Mouse (Mus musculus): ENCODE data around the gene Inpp5e. TPM values are rescaled to one million over a fixed set of nuclear protein-coding genes. Genes with fewer than 3 reads are reported as not detected.
"Not testable (repeated sequence)": the region's sequence is repeated elsewhere in the genome, so short reads cannot be mapped to it uniquely, and the experiment has no call there.

Inpp5e gene
- polyA plus RNA-seq, 1 experiment from 2014 or later: 5.8 TPM

DNA sequence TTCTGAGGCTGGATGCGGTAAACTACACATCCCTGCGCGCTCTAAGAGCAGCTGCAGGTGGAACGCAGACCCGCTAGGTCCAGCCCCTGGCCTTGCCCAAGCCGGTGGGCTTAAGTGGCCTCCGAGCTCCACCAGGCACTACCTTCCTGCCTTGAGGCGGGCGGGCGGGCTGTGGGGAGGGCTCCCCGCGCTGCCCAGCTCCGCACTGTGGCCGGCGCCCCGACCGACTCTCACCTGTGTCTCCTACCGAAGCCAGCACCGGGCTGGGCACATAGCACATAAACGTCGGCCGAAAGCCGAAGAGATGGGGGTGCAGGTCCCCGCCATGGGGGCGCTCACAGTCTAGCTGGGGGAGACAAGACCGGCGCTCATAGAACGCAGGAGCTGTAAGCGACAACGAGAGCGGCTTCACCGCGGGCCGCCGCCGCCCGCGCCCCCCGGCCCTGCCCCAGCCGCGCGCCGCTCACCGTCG is 20.3 kb downstream of the Inpp5e start:
- peak overlapping the region; percentile 93 for H3K4me2 ChIP-seq (ENCODE audit: low read depth, low read length)
- peaks cover 60% of the 10 kb centered on the region for H3K36me3 ChIP-seq (ENCODE audit: control insufficient read depth, insufficient read depth)
- no peaks in the 10 kb centered on the region for H3K27me3 ChIP-seq (ENCODE audit: control insufficient read depth, insufficient read depth, low read depth, low read length)
- peak; percentile 54 for ATAC-seq (ENCODE audit: low read depth)
- peak overlapping the region; percentile 94 for H3K4me3 ChIP-seq (ENCODE audit: low read depth, low read length)
- no peaks in the 10 kb centered on the region for H3K9me3 ChIP-seq (replicated peaks; ENCODE audit: control insufficient read depth, low read length)
- under 1% methylated on average over 45 of the region's 45 CpGs for WGBS (ENCODE audit: insufficient replicate concordance)
- H3K4me1 ChIP-seq (ENCODE audit: control insufficient read depth, low read depth, low read length): peaks cover 20% of the 10 kb centered on the region
- H3K9ac ChIP-seq (ENCODE audit: low read depth, low read length): peak overlapping the region; percentile 94
- H3K27ac ChIP-seq (ENCODE audit: low read length): peak overlapping the region; percentile 78

DNA sequence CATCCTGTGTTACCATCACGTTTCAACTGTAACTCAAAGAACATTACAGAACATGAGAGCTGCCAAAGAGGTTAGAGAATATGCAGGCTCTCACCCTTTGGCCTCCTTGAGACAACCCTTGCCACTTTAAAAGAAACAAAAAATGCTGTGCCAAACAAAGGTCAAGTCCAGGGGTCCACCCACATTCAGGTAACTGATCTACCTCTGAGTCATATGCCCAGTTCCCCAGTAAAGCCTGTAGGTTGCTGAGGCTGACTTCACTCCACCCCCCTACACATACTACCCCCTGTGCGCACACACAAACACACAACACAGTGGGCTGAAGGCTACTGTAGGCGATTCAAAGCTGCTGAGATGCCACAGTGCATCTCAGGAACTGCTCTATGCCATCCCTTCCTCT is 21.3 kb downstream of the Inpp5e start:
- no peak overlapping the region for H3K9ac ChIP-seq (ENCODE audit: low read depth, low read length)
- peaks cover 20% of the 10 kb centered on the region for H3K4me1 ChIP-seq (ENCODE audit: control insufficient read depth, low read depth, low read length)
- no peak overlapping the region; the same call in 1 of the 2 replicates for H3K4me2 ChIP-seq (ENCODE audit: low read depth, low read length)
- H3K9me3 ChIP-seq (replicated peaks; ENCODE audit: control insufficient read depth, low read length): no peaks in the 10 kb centered on the region
- peaks cover 55% of the 10 kb centered on the region for H3K36me3 ChIP-seq (ENCODE audit: control insufficient read depth, insufficient read depth)
- H3K27me3 ChIP-seq (ENCODE audit: control insufficient read depth, insufficient read depth, low read depth, low read length): no peaks in the 10 kb centered on the region
- no peak overlapping the region for H3K4me3 ChIP-seq (ENCODE audit: low read depth, low read length)
- no peak overlapping the region for H3K27ac ChIP-seq (ENCODE audit: low read length)
- ATAC-seq (ENCODE audit: low read depth): no peak
- WGBS (ENCODE audit: insufficient replicate concordance): 64% methylated on average over 3 of the region's 3 CpGs

DNA sequence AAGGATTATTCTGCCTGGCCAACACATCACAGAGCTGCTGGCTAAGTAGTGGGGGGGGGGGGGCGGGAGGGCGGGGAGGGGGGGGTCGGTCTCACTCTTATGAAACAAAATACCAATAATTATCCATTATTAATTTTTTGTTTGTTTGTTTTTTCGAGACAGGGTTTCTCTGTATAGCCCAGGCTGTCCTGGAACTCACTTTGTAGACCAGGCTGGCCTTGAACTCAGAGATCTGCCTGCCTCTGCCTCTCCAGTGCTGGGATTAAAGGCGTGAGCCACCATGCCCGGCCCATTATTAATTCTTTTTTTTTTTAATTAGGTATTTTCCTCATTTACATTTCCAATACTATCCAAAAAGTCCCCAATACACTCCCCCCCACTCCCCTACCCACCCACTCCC is 28.1 kb downstream of the Inpp5e start:
- H3K9ac ChIP-seq (ENCODE audit: low read depth, low read length): peak overlapping the region; percentile 81; the same call in 1 of the 2 replicates
- H3K4me1 ChIP-seq (ENCODE audit: control insufficient read depth, low read depth, low read length); H3K27me3 ChIP-seq (ENCODE audit: control insufficient read depth, insufficient read depth, low read depth, low read length); ATAC-seq (ENCODE audit: low read depth); H3K9me3 ChIP-seq (replicated peaks; ENCODE audit: control insufficient read depth, low read length); H3K27ac ChIP-seq (ENCODE audit: low read length): not testable (repeated sequence)
- H3K4me3 ChIP-seq (ENCODE audit: low read depth, low read length): peak overlapping the region; percentile 88
- WGBS (ENCODE audit: insufficient replicate concordance): 27% methylated on average over 5 of the region's 6 CpGs
- peak overlapping the region; percentile 95 for H3K4me2 ChIP-seq (ENCODE audit: low read depth, low read length)
- peaks cover 37% of the 10 kb centered on the region for H3K36me3 ChIP-seq (ENCODE audit: control insufficient read depth, insufficient read depth)

DNA sequence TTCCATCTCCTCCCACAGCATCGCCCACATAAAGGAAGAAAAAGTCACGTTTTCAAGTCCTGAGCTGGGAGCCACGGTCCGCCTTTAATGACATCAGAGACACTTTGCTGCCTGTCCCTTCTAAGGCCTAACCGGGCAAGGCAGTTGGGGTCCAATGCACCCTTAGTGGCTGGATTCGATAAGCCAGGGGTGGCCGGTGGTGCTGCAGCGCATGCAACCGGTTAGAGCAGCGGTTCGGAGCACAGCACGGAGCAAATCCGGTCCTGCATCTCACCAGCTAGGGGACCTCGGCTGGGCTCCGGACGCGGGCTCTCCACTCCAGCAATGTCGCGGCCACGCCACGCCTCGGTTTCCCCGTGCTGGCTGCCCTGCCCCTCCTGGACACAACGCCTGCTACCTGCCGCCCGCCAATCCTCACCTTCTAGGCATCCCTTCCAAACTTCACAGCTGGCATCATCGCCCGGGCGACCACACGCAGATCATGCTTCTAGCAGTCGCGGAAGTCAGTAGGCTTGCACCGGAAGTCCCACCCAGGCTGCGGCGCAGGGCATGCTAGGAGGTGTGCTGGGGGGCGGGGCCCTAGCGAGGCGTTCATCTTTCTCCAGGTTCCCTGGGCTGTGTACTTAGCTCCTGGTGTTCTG is 28.8 kb downstream of the Inpp5e start, which contains the start of gene Snapc4:
Gene Snapc4 (minus strand): TSS at position 523 of the 641 bp plus-strand sequence.
- Histone ChIP-seq H3K36me3 (ENCODE audit: control insufficient read depth, insufficient read depth) (peaks cover 36% of the 10 kb centered on the region), H3K27ac (ENCODE audit: low read length) (peak within 1 kb of the TSS; percentile 60)
- WGBS (ENCODE audit: insufficient replicate concordance): under 1% methylated on average over 38 of the region's 38 CpGs

DNA sequence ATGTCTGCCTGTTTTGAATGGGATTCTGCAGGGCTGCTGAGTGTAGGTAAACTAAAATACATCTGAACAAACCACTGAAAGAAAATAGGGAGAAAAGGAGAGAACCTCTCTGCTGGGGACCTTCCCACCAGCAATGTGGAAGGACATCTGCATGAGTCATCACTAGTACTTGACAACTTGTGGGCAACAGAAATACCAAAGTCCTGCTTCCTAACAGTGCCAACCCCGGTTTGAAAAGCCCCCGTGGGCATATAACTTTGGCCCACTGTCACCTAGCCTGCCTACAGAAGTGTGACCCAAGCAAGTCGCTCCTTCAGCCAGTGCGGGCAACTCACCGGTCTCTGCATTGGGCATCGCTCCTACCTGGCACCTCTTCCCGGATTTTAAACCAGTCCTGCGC is 36.6 kb downstream of the Inpp5e start:
- Histone ChIP-seq H3K9ac (ENCODE audit: low read depth, low read length) (no peak overlapping the region), H3K4me3 (ENCODE audit: low read depth, low read length) (no peak overlapping the region), H3K9me3 (replicated peaks; ENCODE audit: control insufficient read depth, low read length) (no peaks in the 10 kb centered on the region), H3K4me2 (ENCODE audit: low read depth, low read length) (no peak overlapping the region), H3K27ac (ENCODE audit: low read length) (no peak overlapping the region), H3K4me1 (ENCODE audit: control insufficient read depth, low read depth, low read length) (no peaks in the 10 kb centered on the region), H3K36me3 (ENCODE audit: control insufficient read depth, insufficient read depth) (peaks cover 37% of the 10 kb centered on the region), H3K27me3 (ENCODE audit: control insufficient read depth, insufficient read depth, low read depth, low read length) (no peaks in the 10 kb centered on the region)
- WGBS (ENCODE audit: insufficient replicate concordance): 87% methylated on average over 8 of the region's 8 CpGs
- no peak for ATAC-seq (ENCODE audit: low read depth)

More for the DNA sequence above, 28.8 kb downstream of the Inpp5e start, which contains the start of gene Snapc4:
- Histone ChIP-seq H3K27me3 (ENCODE audit: control insufficient read depth, insufficient read depth, low read depth, low read length) (no peaks in the 10 kb centered on the region), H3K4me3 (ENCODE audit: low read depth, low read length) (peak within 1 kb of the TSS; percentile 88), H3K4me2 (ENCODE audit: low read depth, low read length) (peak within 1 kb of the TSS; percentile 95), H3K9me3 (replicated peaks; ENCODE audit: control insufficient read depth, low read length) (no peaks in the 10 kb centered on the region), H3K9ac (ENCODE audit: low read depth, low read length) (peak within 1 kb of the TSS; percentile 81), H3K4me1 (ENCODE audit: control insufficient read depth, low read depth, low read length) (peaks cover 9% of the 10 kb centered on the region)
- ATAC-seq (ENCODE audit: low read depth): peak; percentile 91

DNA sequence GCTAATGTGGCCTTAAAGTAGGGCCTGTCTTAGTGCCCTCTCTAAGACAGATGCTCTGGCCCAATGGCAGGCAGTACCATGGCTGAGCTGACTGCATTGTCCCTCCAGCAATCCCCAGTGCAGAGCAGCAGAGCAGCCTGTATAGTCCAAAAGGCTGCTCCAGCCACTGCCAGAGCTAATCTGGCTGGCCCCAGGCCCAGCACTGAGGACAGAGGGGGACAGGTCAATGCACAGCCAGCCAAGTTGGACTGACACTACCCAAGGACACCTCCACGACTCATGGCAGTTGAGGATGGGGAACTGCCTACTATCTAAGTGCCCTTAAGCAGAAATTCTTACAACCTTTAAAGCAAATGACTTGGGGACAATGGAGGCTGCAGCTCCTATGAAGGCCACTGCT is 40.4 kb downstream of the Inpp5e start:
- Histone ChIP-seq H3K4me1 (ENCODE audit: control insufficient read depth, low read depth, low read length) (no peaks in the 10 kb centered on the region), H3K36me3 (ENCODE audit: control insufficient read depth, insufficient read depth) (peaks cover 36% of the 10 kb centered on the region), H3K9ac (ENCODE audit: low read depth, low read length) (no peak overlapping the region), H3K4me3 (ENCODE audit: low read depth, low read length) (no peak overlapping the region), H3K9me3 (replicated peaks; ENCODE audit: control insufficient read depth, low read length) (no peaks in the 10 kb centered on the region), H3K27ac (ENCODE audit: low read length) (no peak overlapping the region), H3K27me3 (ENCODE audit: control insufficient read depth, insufficient read depth, low read depth, low read length) (no peaks in the 10 kb centered on the region), H3K4me2 (ENCODE audit: low read depth, low read length) (no peak overlapping the region)
- ATAC-seq (ENCODE audit: low read depth): no peak
- WGBS (ENCODE audit: insufficient replicate concordance): 52% methylated on average over 1 of the region's 1 CpGs

DNA sequence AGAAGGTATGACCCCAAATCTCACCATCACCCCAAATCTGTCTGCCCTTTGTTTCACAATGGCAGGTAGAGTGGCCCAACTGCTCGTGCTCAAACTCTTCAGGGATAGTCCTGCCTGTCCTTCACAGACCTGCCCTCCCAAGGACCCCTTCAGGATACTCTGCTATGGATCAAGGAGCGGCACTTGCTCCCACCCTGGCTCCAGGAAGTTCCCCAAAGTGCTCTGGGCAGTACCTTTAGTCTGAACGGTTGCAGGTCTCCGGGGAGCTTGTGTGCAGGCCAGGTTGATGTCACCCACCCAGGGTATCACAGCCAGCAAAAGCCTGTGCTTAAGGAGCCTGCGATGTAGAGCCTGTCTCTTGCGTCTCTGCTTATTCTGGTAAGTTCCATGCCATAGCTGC is 41.1 kb downstream of the Inpp5e start:
- ATAC-seq (ENCODE audit: low read depth): no peak
- H3K4me2 ChIP-seq (ENCODE audit: low read depth, low read length): no peak overlapping the region
- 78% methylated on average over 6 of the region's 6 CpGs for WGBS (ENCODE audit: insufficient replicate concordance)

DNA sequence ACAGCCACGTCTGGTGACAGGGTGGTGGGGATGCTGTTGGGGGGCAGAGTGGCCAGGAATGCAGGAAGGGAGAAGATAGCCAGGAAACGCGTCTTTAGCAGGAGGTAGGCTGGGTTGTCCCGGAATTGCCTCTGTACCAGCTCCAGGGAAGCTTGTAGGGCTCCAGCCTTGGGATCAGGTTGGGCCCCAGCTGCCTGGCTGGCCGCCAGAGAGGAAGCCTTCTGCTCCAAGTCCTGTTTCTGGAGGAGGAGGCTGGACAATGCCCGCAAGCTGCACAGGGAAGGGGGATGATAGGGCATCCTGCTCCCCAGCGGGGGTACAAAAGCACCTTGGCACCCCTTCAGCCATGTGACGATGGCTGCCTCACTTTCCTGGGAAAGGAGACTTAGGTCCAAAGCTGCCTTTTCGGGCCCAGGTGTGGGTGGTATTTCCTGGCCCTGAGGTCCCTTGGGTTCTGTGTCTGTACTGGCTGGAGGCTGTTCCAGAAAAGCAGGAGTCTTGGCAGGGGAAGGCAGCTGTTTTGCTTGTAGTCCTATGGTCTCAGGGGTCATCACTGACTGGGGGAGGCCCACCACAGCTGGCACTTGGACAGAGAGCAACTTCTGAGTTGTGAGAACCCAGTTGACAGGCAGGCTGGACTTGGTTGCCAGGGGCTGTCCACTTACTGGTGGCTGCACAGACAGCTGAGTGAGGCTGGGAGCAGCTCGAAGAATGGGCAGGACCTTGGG is 44.1 kb downstream of the Inpp5e start:
- Histone ChIP-seq H3K27ac (ENCODE audit: low read length) (no peak overlapping the region), H3K4me3 (ENCODE audit: low read depth, low read length) (no peak overlapping the region), H3K9me3 (replicated peaks; ENCODE audit: control insufficient read depth, low read length) (no peaks in the 10 kb centered on the region), H3K4me1 (ENCODE audit: control insufficient read depth, low read depth, low read length) (no peaks in the 10 kb centered on the region), H3K9ac (ENCODE audit: low read depth, low read length) (no peak overlapping the region), H3K36me3 (ENCODE audit: control insufficient read depth, insufficient read depth) (peaks cover 25% of the 10 kb centered on the region), H3K4me2 (ENCODE audit: low read depth, low read length) (no peak overlapping the region), H3K27me3 (ENCODE audit: control insufficient read depth, insufficient read depth, low read depth, low read length) (no peaks in the 10 kb centered on the region)
- WGBS (ENCODE audit: insufficient replicate concordance): 68% methylated on average over 10 of the region's 10 CpGs
- ATAC-seq (ENCODE audit: low read depth): no peak

More for the DNA sequence above, 41.1 kb downstream of the Inpp5e start:
- Histone ChIP-seq H3K36me3 (ENCODE audit: control insufficient read depth, insufficient read depth) (peaks cover 38% of the 10 kb centered on the region), H3K4me3 (ENCODE audit: low read depth, low read length) (no peak overlapping the region), H3K4me1 (ENCODE audit: control insufficient read depth, low read depth, low read length) (no peaks in the 10 kb centered on the region), H3K9ac (ENCODE audit: low read depth, low read length) (no peak overlapping the region), H3K27ac (ENCODE audit: low read length) (no peak overlapping the region), H3K27me3 (ENCODE audit: control insufficient read depth, insufficient read depth, low read depth, low read length) (no peaks in the 10 kb centered on the region), H3K9me3 (replicated peaks; ENCODE audit: control insufficient read depth, low read length) (no peaks in the 10 kb centered on the region)

DNA sequence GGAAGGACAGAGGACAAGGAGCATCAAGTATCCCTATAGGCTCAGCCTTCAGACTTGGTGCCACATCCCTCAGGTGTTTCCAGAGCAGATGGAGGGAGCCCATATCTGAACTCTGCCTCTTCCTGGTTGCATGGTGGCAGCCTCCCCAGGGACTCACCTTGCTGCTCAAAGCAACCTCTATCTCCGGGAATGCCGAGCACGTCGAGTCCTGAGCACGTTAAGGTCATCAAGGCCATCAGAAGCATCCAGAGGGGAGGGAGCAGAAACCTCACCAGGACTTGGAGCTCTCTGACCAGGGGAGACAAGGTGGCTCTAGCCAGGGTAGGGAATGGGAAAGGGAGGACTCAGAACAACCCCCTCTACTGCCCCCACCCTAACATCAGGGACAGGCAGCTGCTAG is 45.5 kb downstream of the Inpp5e start:
- H3K27ac ChIP-seq (ENCODE audit: low read length): no peak overlapping the region
- no peak overlapping the region for H3K4me3 ChIP-seq (ENCODE audit: low read depth, low read length)
- ATAC-seq (ENCODE audit: low read depth): no peak
- no peak overlapping the region for H3K4me2 ChIP-seq (ENCODE audit: low read depth, low read length)
- H3K9me3 ChIP-seq (replicated peaks; ENCODE audit: control insufficient read depth, low read length): no peaks in the 10 kb centered on the region
- H3K36me3 ChIP-seq (ENCODE audit: control insufficient read depth, insufficient read depth): peaks cover 18% of the 10 kb centered on the region
- WGBS (ENCODE audit: insufficient replicate concordance): 60% methylated on average over 5 of the region's 5 CpGs
- H3K27me3 ChIP-seq (ENCODE audit: control insufficient read depth, insufficient read depth, low read depth, low read length): no peaks in the 10 kb centered on the region
- H3K9ac ChIP-seq (ENCODE audit: low read depth, low read length): no peak overlapping the region
- no peaks in the 10 kb centered on the region for H3K4me1 ChIP-seq (ENCODE audit: control insufficient read depth, low read depth, low read length)
